Mouse (Mus musculus) adrenal gland, postnatal 10 days (tissue): Measurements from ENCODE around the gene Gm9999. TPM values are rescaled to one million over a fixed set of nuclear protein-coding genes. Genes with fewer than 3 reads are reported as not detected.
A peak's percentile ranks its signal among the peaks of the same experiment; 100 is the strongest.
"Not testable (repeated sequence)": the region's sequence is repeated elsewhere in the genome, so short reads cannot be mapped to it uniquely, and the experiment has no call there.

Experiments used
- DNase-seq: peaks from one replicate; pipeline ENCODE4 v3.0.0; 2021; ENCODE audit warnings: mixed read lengths
- total RNA-seq, 2 experiments: library from RNA; stranded (reverse); gene quantifications; 2 replicates each; pipeline ENCODE4 v1.2.3; 2021

Gene Gm9999
- total RNA-seq, 2 experiments from 2014 or later, result not detected

DNA sequence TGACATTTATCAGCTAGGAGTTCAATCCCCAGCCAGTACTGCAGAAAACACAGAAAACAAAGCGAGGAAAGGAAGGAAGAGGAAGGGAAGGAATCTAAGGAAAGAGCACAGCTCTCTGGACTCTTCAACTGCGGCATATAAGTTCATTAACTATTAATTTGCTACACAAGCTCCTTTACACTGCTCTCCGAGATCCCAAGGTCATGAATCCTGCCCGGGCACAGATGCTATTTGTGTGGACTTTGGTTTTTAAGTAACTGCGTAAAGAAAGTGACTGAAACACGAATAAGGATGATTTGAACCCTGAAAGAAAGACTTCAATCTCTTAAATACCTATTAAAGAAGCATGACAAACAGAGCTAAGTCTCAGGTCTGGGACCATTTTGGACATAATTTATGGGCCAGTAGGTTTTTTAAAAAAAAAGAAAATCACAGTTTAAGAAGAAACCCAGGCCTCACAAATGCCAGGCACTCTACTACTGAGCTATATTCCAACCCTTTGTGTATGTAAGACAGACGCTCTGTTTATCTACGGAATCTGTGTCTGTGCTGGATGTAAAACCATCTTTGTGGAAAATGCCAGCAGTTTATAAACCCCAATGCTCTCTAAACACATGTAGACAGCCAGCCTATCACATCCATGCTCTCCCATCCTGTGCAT, 16.7 kb downstream of the Gm9999 start:
- DNase-seq, result no peak

- no peak for DNase-seq
These were observed 17.2 kb downstream of the Gm9999 start for GRCm38 (mm10) chr7:47000644-47000983.

DNA sequence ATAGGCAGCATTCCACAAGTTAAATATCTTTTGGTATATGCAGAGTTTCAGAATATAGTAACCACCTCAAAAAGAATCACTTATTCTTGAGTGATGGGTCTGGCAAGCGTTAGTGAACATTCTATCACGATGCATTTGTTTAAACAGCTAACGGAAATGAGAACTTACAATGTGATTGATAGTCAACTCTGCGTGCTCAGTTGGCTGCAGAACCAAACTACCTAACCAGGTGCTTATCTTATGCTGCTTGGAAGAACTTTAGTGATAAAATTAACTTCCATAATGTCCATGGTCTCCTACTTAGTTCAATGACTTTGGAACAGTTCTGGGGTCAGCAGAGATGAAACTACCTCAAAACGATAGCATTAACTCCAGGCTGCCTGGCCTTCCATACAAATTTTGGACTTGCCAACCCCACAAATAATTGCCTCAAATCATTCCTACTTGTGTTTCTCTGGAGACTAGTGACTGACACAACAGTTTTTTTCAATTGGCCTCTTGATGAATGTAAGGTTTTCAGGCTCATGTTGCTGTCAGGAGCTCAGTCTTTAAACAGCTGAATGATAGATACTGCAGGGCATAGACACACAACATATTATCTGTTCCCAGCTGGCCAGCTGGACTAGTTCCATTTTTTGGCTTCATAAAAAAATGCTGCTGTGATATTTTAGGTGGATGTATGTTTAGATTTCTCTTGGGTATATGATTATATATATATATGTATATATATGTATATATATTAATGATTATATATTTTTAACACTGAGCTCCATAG, 17.9 kb downstream of the Gm9999 start:
- DNase-seq, result no peak

DNA sequence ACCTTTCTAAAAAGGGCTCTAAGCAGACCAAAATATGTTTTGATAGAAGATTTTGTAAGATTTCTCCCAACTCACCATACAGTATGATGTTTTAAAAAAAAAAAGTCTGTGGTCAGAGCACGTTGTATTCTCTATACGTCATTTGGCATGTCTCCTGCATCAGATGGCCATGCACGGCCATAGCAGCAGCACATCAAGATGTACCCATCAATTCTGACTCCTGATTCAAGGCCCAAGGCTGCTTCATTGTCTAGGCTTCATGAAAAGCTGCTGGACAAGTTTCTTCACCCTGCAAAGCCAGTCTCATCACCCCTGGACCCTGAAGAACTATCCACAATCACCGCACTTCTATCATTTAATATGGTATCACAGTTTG, 18.5 kb downstream of the Gm9999 start:
- DNase-seq, result no peak

DNA sequence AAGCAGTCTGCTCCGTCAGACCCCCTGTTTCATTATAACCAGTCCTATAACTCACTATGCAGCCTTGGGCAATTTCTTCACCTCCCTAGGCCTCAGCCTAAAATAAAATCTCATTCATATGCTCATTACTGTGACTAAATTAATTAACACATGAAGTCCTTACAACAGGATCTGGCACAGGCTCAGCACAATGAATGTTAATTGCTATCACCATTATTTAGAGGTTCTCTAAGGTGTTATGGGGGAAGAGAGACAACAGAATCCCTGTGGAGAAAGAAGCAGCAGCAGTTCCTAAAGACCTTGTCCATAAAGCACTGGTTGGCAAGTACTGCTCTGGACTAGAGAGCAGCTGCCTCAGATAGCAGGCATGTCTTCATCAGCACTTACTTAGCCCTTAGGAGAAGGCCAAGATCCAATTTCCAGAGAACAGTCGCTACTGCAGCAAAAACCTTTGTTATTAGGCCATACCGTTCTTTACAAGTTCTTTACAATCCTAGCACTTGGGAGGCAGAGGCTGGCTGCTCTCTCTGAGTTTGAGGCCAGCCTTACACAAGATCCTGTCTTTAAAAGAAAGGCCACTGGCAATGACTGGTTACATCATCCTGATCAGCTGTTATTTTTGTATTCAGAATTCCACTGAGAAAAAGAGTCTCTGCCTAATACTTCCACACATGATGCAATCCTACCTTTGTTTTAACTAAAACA, 20.2 kb downstream of the Gm9999 start:
- no peak for DNase-seq

DNA sequence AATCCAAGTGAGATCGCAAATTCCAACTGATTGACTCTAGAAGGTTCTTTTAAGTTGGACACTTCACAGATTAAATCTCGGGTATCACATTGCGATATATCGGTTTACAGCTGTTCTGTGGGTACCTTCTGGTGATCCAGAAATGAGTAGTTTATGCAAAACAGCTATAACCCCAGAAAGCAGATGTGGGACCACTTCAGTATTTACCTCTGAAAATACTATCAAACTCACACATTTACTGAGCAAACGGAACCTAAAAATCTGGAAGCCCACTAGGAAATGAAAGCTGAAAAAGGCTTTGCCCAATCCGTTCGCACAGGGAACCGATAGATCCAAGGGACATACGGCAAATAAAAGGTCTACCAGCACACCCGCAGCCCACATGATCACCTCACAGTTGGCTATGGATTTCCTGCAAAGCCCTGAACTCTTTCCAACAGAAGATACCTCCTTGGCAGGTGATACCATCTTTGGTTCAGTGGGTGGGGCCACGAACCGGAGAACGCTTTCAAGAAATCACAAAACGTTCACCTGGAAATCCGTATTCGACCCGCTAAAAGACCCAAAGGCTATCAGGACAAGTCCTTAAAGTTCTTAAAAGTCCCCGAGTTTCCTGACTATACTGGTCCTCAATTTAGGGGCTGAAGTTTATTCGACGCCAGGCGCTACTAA, 23.9 kb downstream of the Gm9999 start:
- DNase-seq, result no peak

- no peak for DNase-seq
These were observed 24.4 kb downstream of the Gm9999 start for GRCm38 (mm10) chr7:47007818-47008167.

DNA sequence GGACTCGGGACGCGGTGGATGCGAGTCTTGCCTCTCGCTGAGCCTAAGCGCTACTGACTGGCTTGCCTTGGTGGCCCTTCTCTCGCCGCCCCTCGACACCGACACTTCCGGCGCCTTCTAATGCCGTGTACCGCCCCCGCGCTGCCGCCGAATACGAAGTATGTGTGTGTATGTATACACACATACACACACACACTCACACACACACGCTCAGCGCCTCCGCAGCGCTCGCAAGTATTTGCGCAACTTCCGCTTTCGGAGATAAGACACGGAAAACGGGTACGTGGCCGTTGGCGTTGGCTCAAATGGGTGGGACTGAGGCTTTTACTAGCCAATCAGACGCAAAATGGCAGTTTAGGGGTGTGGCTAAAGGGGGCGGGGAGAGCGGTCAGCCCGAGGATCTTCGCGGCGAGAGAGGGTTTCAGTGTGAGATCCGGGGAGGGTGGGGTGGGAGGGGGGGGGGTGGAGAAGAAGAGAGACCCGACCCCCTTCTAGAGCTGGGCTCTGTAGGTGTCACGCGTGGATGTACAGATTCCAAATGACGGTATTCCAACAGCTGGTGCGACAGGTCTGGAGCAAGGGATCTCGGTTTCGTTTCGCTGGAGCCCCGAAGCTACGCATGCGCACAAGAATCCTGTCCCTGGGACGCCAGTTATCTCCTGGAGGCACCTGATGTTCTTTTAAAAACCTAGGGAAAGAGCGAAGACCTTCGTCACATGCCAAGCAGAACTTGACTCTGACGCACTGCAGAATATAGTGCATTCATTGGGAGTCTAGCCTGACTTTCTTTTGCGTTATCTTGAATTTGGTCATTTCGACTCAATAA, 25.0 kb downstream of the Gm9999 start, which contains the start of gene Spty2d1:
Spty2d1 (minus strand) TSS at position 244 of the 826 bp plus-strand sequence.
- DNase-seq, result peak; percentile 99

DNA sequence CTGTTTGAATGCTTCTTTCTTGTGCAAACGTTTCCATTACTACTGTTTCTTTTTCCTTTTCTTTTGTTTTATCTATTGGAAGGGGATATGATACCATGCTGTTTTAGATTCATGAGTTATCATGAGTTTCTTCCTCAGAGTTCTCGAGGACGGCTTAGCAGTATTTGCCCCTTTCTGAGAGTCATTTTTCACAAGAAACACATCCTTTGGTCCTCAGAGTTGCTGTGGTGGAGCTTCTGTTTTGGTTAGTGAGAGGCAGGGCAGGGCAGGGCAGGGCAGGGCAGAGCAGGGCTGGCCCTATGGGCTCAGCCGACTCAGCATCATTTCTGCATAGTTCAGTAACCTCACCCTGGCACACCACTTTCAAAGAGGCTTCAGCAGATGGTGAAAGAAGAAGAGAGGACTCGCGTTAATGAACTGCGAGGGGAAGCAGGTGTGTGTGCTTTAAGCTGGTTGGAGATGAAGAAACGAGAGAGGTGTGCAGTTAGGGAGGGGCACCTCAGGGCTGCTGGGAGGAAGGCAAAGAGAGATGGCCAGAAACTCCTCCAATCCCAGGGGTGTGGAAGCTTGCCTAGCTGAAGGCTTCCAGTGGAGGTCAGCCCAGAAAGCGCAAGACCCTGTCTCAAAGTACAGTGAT, 29.9 kb downstream of the Gm9999 start:
- no peak for DNase-seq

DNA sequence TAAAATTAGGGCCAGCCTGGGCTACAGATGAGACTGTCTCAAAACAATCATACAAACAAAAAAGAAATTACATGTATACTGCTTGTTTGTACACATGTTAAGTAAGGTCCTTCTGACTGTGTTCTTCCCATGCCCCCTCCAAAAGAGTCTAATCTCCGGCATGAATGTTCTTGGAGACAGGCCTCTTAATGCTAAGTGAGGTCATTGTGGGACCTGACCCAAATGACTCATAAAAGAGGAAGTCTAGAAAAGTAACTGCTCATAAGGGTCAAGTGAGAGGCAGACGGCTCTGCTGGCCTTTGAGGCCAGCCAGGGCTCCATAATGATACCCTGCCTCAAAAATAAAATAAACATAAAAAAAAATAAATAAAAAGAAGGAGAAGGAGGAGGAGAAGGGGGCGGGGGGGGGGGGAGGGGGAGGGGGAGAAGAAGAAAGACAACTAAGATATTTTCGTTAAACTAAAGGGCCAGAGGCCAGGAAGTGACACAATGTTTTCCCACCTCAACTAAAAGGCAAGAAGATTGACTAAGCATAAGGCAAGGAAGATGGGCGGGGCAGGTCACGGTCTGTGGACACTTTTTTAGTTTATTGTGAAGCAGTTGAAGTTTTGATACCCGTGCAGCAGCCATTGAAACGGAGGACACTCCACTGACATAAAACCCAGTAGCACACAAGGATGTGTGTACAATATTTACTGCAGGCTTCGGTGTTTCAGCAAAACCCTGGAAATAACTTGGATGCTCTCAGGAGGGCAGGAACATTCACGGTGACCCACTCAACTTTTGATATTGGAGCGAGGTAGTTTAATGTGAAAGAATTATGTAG, 31.4 kb downstream of the Gm9999 start:
- peak; percentile 46 for DNase-seq

DNA sequence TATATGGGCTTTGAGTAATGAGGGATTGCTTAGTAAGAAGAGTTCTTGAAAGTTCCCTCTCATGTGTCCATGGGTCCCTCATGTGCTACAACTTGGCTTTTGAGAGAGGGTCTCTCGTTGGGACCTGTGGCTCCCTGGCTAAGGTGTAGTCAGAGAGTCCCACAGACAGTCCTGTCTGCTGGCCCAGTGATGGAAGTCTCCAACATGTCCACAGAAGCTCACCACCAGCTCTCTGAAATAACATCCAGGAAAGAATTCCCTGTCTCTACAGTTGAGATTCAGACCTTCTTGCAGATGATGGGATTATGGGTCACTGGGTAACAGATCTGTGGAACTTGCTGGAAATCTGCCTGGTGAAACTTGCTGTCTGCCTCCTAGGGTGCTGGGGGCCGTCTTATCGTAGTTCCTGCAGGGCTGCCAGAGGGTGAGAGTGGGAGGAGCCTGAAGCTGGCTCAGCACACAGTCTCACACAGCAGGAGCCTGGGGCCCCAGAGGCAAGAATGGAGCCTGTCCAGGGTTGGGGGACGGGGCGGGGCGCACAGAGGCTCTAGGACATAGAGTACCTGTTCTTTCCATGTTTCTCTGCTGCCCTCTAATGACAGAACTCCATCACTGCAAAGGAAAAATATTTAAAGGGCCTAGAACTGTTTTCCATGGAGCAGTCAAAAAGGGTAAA, 32.1 kb downstream of the Gm9999 start:
- DNase-seq, result peak; percentile 91

- no peak for DNase-seq
These were observed 33.2 kb downstream of the Gm9999 start for GRCm38 (mm10) chr7:47016602-47017001.

GRCm38 (mm10) chr7:47017146-47017545, 33.8 kb downstream of the Gm9999 start:
- no peak for DNase-seq

GRCm38 (mm10) chr7:47019641-47020040, 36.3 kb downstream of the Gm9999 start:
- no peak for DNase-seq

GRCm38 (mm10) chr7:47020956-47021355, 37.6 kb downstream of the Gm9999 start:
- DNase-seq, result no peak

DNA sequence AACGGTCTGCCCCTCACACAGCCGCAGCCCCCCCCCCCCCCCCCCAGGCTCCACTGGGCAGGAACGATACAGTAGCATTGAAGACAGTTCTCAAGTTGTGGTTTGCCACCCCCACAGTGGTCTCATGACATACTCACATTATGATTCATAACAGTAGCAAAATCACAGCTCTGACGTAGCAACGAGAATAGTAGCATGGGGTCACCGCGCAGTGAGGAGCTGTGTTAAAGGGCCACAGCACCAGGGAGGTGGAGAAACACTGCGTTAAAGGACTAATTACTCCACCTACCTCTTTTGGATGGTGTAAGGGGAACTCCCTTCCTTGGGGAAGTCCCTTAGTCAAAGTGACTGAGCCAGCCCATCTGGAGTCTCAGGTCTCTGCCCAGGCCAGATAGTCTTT, 39.1 kb downstream of the Gm9999 start:
- DNase-seq, result no peak

GRCm38 (mm10) chr7:47023530-47023929, 40.1 kb downstream of the Gm9999 start:
- DNase-seq, result peak; percentile 92

GRCm38 (mm10) chr7:47024454-47024853, 41.1 kb downstream of the Gm9999 start:
- DNase-seq, result no peak

DNA sequence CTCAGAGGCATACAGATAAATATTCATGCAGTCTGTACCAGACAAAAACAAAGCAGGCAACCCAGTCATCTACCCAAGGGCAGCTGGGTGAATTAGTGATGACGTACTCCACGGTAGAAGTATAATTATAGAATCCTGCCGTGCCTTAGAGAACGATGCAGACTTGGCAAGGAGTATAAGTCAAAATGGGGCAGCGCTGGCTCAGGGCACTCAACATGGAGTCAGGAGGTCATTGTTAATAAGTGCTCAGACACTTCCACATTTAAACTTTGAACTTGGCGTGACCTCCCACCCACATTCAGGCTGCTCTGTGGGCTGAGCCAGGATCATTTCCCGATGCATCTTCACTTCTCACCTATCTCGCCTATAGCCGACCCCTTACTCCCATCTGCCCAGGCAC, 42.0 kb downstream of the Gm9999 start:
- DNase-seq, result no peak

DNA sequence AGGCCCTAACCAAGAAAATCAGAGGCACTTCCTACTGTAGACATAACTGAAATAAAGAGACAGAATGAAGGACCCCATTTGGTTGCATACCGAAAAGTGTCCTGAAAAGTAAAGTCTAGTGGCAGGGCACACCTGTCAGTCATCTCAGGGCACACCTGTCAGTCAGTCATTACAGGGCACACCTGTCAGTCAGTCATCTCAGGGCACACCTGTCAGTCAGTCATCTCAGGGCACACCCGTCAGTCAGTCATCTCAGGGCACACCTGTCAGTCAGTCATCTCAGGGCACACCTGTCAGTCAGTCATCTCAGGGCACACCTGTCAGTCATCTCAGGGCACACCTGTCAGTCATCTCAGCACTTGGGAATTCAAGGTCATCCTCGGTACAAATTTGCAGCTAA, 43.5 kb downstream of the Gm9999 start:
- not testable (repeated sequence) for DNase-seq
